Mouse (Mus musculus) ES-E14 (cell line): Measurements from ENCODE around the gene Serpinb1b.

Experiments used
- CHD2 ChIP-seq: IDR thresholded peaks from 2 replicates; pipeline ENCODE4 v1.6.1; 2014; ENCODE audit warnings: mild to moderate bottlenecking, low read depth, low read length, inconsistent platforms
- ZC3H11A ChIP-seq: IDR thresholded peaks from 2 replicates; pipeline ENCODE4 v1.6.1; 2012; ENCODE audit warnings: low read depth, mild to moderate bottlenecking, inconsistent platforms, low read length, borderline replicate concordance

GRCm38 (mm10) chr13:33105626-33106025 is 27.3 kb downstream of the Serpinb1b start:
- TF ChIP-seq ZC3H11A, result no peak
- no peak for TF ChIP-seq CHD2
